Mouse (Mus musculus) lung, adult 2 months (tissue): ENCODE data around the gene Astn2.

Experiments
- CTCF ChIP-seq: fragments of 200-500 bp; IDR thresholded peaks from 2 replicates; pipeline ENCODE4 v1.5.1; 2011; ENCODE audit warnings: mild to moderate bottlenecking, low read length, control low read depth; ENCODE audit not compliant: insufficient read depth
- POLR2A ChIP-seq: fragments of 200-500 bp; IDR thresholded peaks from 2 replicates; pipeline ENCODE4 v1.6.1; 2011; ENCODE audit warnings: low read depth, mild to moderate bottlenecking, control low read depth, low read length, borderline replicate concordance; ENCODE audit errors: extremely low read depth

DNA sequence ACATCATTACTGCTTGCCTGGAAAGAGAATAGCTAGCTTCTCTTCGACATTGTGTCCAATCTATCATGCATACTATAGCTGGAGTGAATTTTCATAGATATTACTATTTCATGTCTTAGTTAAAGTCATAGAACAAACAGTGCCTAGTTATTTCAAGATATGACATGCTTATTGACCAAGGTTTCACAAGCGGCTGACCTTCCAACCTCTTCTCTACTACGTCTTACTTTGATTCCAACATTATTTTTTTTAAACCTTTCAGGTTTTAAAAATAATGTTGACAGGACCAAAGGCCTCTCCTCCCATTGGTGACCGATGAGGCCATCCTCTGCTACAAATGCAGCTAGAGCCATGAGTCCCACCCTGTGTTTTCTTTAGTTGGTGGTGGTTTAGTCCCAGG lies 1025.0 kb downstream of the Astn2 start:
- no peak for TF ChIP-seq CTCF
- no peak for TF ChIP-seq POLR2A
